Mouse (Mus musculus) megakaryocyte, embryonic 14.5 days (primary cell): ENCODE data around the gene Zfp664.

Experiments
- FLI1 ChIP-seq: IDR thresholded peaks from 2 replicates; pipeline ENCODE4 v1.6.1; 2012; ENCODE audit warnings: low read length, inconsistent platforms, mixed read lengths
- GATA1 ChIP-seq: IDR thresholded peaks from 3 replicates; pipeline ENCODE4 v1.6.1; 2012; ENCODE audit warnings: mixed read lengths, low read length, inconsistent platforms, borderline replicate concordance

DNA sequence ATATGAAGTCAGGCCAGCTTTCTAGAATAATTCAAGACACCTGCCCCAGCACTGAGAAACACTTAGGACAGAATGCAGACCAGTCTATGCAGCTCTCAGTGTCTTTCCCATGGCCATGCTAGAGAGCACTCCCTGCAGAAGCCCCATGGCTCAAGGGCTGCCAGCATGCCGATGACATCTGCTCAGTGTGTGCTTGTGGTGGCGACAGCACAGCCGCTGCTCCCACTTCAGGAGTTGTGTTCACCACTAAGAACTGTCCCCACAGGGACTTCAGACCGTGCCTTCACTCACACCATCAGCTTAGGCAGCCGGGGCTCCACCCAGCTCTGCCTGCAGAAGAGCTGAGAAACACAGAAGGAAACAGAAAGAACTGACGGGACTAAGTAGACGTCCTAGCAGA lies 22.3 kb upstream of the Zfp664 start:
- TF ChIP-seq GATA1 (no peak), FLI1 (no peak)
